Mouse (Mus musculus) intestine, embryonic 14.5 days (tissue): ENCODE measurements at regions not wholly inside any gene's neighbourhood (a gene's known extent, or its start where the extent isn't known, plus 50 kb on each side); places are given as distances from the start of the nearest gene placed in this dataset.
A peak's percentile ranks its signal among the peaks of the same experiment; 100 is the strongest.

Experiments
- ATAC-seq: fragments of 200-750 bp; cut with Nextera tagmentation; replicated peaks from 2 replicates; pipeline ENCODE4 v1.8.0; 2017; ENCODE audit warnings: low read depth, moderate number of reproducible peaks, moderate TSS enrichment, moderate library complexity; ENCODE audit not compliant: low FRiP score, low TSS enrichment
- DNase-seq: peaks from one replicate; pipeline ENCODE4 v3.0.0-alpha.2; 2018; ENCODE audit warnings: low spot score
- H3K27ac ChIP-seq: fragments of 300-500 bp; sonication (generic); 2 replicates; pipeline ENCODE4 v1.5.1; 2014; ENCODE audit warnings: low read depth, mild to moderate bottlenecking, control low read depth
- H3K27me3 ChIP-seq: fragments of 300-500 bp; sonication (generic); replicated peaks from 2 replicates; pipeline ENCODE4 v1.6.1; 2014; ENCODE audit warnings: low read length, control low read depth; ENCODE audit not compliant: control insufficient read depth, insufficient read depth
- H3K36me3 ChIP-seq: fragments of 300-500 bp; sonication (generic); 2 replicates; pipeline ENCODE4 v1.6.1; 2014; ENCODE audit warnings: low read length, control low read depth; ENCODE audit not compliant: control insufficient read depth, insufficient read depth
- H3K4me1 ChIP-seq: fragments of 300-500 bp; sonication (generic); replicated peaks from 2 replicates; pipeline ENCODE4 v1.6.1; 2014; ENCODE audit warnings: low read length, control low read depth, mixed read lengths; ENCODE audit not compliant: control insufficient read depth, insufficient read depth
- H3K4me2 ChIP-seq: fragments of 300-500 bp; sonication (generic); 2 replicates; pipeline ENCODE4 v1.6.1; 2014; ENCODE audit warnings: low read length
- H3K4me3 ChIP-seq: fragments of 300-500 bp; sonication (generic); 2 replicates; pipeline ENCODE4 v1.5.1; 2014; ENCODE audit warnings: low read depth, low read length, control low read depth, mixed read lengths
- H3K9ac ChIP-seq: fragments of 300-500 bp; sonication (generic); 2 replicates; pipeline ENCODE4 v1.6.1; 2014; ENCODE audit warnings: mild to moderate bottlenecking, low read length
- H3K9me3 ChIP-seq: fragments of 300-500 bp; sonication (generic); 2 replicates; pipeline ENCODE4 v1.6.1; 2016; ENCODE audit warnings: low read length, control low read depth; ENCODE audit not compliant: control insufficient read depth
- WGBS: fragments of 180-500 bp; shearing (Covaris S2); extraction: QIAGEN DNeasy Blood & Tissue Kit; methylation state at CpG from one replicate; pipeline ENCODE4 v1.1.7; 2014; 5-methylcytosine and 5-hydroxymethylcytosine counted together

DNA sequence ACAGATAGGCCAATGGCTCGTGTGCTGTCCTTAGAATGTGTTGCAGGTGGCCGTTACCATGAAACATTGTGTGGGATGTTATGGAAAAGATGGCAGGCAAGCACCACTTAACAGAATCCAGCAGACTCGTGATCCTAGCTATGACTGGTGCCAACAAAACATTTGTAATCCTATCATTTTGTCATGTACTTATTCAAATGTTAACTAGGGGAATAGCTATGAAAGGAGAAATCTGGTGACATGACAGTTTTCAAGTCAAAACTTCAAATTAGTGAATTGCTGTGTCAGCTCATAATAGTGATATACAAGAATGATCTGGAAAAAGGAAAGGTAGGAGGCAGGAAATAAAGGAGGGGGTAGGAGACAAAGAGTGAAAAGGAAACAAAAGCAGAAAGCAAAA lies 213.7 kb downstream of the Lurap1l start:
- H3K4me1 ChIP-seq, result no peaks in the 10 kb centered on the region
- no peak overlapping the region for H3K27ac ChIP-seq
- H3K27me3 ChIP-seq, result no peaks in the 10 kb centered on the region
- no peaks in the 10 kb centered on the region for H3K36me3 ChIP-seq
- ATAC-seq (no peak), DNase-seq (no peak)
- H3K9ac ChIP-seq, result no peak overlapping the region
- no peak overlapping the region for H3K4me3 ChIP-seq
- H3K9me3 ChIP-seq, result 0 out of 2 replicates have a peak, but pooled peaks cover 4% of the 10 kb centered on the region
- no peak overlapping the region for H3K4me2 ChIP-seq
- WGBS, result 51% methylated on average over 3 of the region's 3 CpGs

DNA sequence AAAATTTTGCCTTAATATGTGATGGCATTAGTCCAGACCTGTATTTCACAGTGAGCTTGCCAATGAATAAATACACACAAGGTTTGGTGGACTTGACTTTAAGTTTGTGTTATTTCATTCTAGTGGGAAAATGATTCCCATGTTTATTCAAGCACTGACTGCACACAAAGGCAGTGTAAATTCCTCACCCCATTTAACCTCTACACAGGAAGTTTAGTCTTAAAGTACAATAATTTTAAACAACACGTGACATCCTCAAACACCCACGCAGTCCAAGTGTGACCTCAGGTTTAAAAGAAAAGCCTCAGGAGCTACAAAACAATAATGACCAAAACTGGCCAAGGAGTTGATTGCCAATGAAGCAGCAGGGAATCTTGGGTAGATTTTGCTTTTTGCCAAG lies 219.4 kb downstream of the Lurap1l start:
- Histone ChIP-seq H3K4me3 (no peak overlapping the region), H3K9ac (no peak overlapping the region), H3K9me3 (0 out of 2 replicates have a peak, but pooled peaks cover 4% of the 10 kb centered on the region), H3K27me3 (no peaks in the 10 kb centered on the region), H3K4me2 (no peak overlapping the region), H3K4me1 (no peaks in the 10 kb centered on the region), H3K36me3 (no peaks in the 10 kb centered on the region), H3K27ac (no peak overlapping the region)
- no peak for DNase-seq
- ATAC-seq, result no peak
- WGBS, result 25% methylated on average over 2 of the region's 2 CpGs

GRCm38 (mm10) chr4:81173111-81173510 lies 262.7 kb downstream of the Lurap1l start:
- Histone ChIP-seq H3K4me2 (no peak overlapping the region), H3K4me1 (no peaks in the 10 kb centered on the region; the same call in 1 of the 2 replicates), H3K9ac (no peak overlapping the region), H3K36me3 (no peaks in the 10 kb centered on the region), H3K9me3 (no peaks in the 10 kb centered on the region), H3K27ac (no peak overlapping the region), H3K27me3 (no peaks in the 10 kb centered on the region), H3K4me3 (no peak overlapping the region)
- WGBS, result 91% methylated on average over 2 of the region's 2 CpGs
- ATAC-seq (no peak), DNase-seq (no peak)

DNA sequence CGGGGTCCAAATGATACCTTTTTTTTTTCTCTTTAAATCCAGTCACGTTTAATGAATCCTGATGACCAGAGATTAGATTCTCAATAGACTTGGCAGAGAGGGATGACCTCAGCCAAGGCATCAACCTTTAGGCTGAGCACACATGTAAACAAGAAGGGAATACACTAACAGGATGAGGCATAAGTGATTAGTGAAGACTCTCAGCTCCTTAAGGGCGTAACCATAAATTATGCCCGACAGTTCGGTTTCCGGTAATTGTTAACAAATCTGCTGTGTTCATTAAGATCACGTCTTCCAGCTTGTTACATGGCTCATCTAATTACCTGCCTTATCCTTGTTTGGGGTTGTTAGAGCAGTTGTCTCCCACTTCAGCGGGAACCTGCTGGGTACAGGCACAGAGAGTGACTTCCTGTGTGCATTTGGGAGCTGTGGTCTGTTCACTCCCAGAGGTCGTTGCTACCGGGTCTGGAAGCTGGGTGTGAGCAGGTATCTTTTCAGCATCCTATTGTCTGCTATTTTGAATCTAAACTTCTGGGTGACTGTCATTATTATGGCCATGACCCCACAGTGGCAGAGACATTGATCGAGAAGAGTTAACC lies 265.1 kb downstream of the Mpdz start:
- no peaks in the 10 kb centered on the region for H3K27me3 ChIP-seq
- no peaks in the 10 kb centered on the region for H3K9me3 ChIP-seq
- no peak for DNase-seq
- ATAC-seq, result no peak
- no peaks in the 10 kb centered on the region for H3K36me3 ChIP-seq
- no peak overlapping the region for H3K4me2 ChIP-seq
- no peak overlapping the region for H3K9ac ChIP-seq
- H3K27ac ChIP-seq, result no peak overlapping the region
- H3K4me1 ChIP-seq, result no peaks in the 10 kb centered on the region; the same call in 1 of the 2 replicates
- WGBS, result 40% methylated on average over 11 of the region's 11 CpGs
- no peak overlapping the region for H3K4me3 ChIP-seq

GRCm38 (mm10) chr4:81178047-81178781 lies 264.4 kb downstream of the Mpdz start:
- WGBS, result 47% methylated on average over 14 of the region's 14 CpGs
- Histone ChIP-seq H3K27me3 (no peaks in the 10 kb centered on the region), H3K36me3 (no peaks in the 10 kb centered on the region), H3K4me1 (no peaks in the 10 kb centered on the region; the same call in 1 of the 2 replicates), H3K27ac (no peak overlapping the region), H3K4me2 (no peak overlapping the region), H3K4me3 (no peak overlapping the region), H3K9ac (peak overlapping the region; percentile 10; the same call in 1 of the 2 replicates), H3K9me3 (no peaks in the 10 kb centered on the region)
- DNase-seq (peak; percentile 57), ATAC-seq (peak; percentile 49; the same call in 1 of the 2 replicates)

GRCm38 (mm10) chr4:81178782-81179135 lies 263.9 kb downstream of the Mpdz start:
- Histone ChIP-seq H3K4me3 (no peak overlapping the region), H3K27me3 (no peaks in the 10 kb centered on the region), H3K36me3 (no peaks in the 10 kb centered on the region), H3K9me3 (no peaks in the 10 kb centered on the region), H3K4me1 (no peaks in the 10 kb centered on the region; the same call in 1 of the 2 replicates), H3K4me2 (0 out of 2 replicates have a peak overlapping the region, but pooled peaks have one; percentile 4), H3K9ac (no peak overlapping the region; the same call in 1 of the 2 replicates), H3K27ac (no peak overlapping the region)
- DNase-seq (peak; percentile 90), ATAC-seq (peak; percentile 80)
- WGBS, result under 1% methylated on average over 12 of the region's 12 CpGs

DNA sequence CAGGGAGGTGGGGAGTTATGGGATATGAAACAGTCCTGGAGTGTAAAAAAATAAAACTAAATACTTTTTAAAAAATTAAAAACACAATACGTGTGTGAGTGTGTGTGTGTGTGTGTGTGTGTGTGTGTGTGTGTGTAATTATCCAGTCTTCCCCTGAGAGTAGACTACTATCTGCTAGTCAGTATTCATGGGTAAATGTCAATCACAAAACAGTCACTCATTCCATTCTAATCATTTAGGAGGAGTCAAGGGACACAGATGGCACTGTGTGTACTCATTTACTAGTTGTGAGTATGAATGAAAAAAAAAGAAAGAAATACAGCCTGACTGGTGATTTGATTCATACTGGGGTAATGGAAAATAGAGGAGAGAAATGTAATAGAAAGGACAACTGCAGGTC lies 226.5 kb downstream of the Mpdz start:
- Histone ChIP-seq H3K9me3 (no peaks in the 10 kb centered on the region), H3K4me2 (no peak overlapping the region), H3K9ac (no peak overlapping the region), H3K4me3 (no peak overlapping the region), H3K4me1 (peaks cover 3% of the 10 kb centered on the region; the same call in 1 of the 2 replicates), H3K27me3 (no peaks in the 10 kb centered on the region), H3K27ac (no peak overlapping the region), H3K36me3 (no peaks in the 10 kb centered on the region)
- 89% methylated on average over 1 of the region's 1 CpGs for WGBS
- no peak for DNase-seq
- no peak for ATAC-seq

- no peak for ATAC-seq
- Histone ChIP-seq H3K4me3 (no peak overlapping the region), H3K27ac (no peak overlapping the region), H3K9me3 (no peaks in the 10 kb centered on the region), H3K4me2 (no peak overlapping the region), H3K27me3 (no peaks in the 10 kb centered on the region), H3K9ac (no peak overlapping the region), H3K4me1 (peaks cover 3% of the 10 kb centered on the region; the same call in 1 of the 2 replicates), H3K36me3 (no peaks in the 10 kb centered on the region)
- 32% methylated on average over 11 of the region's 11 CpGs for WGBS
- no peak for DNase-seq
Observed at GRCm38 (mm10) chr4:81217979-81218378, 224.6 kb downstream of the Mpdz start.
